Mouse (Mus musculus) heart, adult 9 months (tissue): ENCODE data around the gene Ubac2.

ENCODE experiments used
- DNase-seq, 2 experiments: peaks; one replicate each; pipeline ENCODE4 v3.0.0; 2022; ENCODE audit warnings: low spot score in 2 of 2

The Ubac2 gene

GRCm38 (mm10) chr14:121922731-121923130 is 44.3 kb downstream of the Ubac2 start:
- no peak for DNase-seq

- no peak for DNase-seq
Observed at GRCm38 (mm10) chr14:121924876-121925275, 46.5 kb downstream of the Ubac2 start.

- DNase-seq, result no peak
Observed at GRCm38 (mm10) chr14:121926901-121927300, 48.5 kb downstream of the Ubac2 start.

- no peak for DNase-seq
Observed at GRCm38 (mm10) chr14:121927451-121927850, 49.0 kb downstream of the Ubac2 start.

- DNase-seq, result peak in 1 of 2 experiments; percentile 52
Observed at GRCm38 (mm10) chr14:121928375-121929137, 50.1 kb downstream of the Ubac2 start.

- DNase-seq, result peak in 1 of 2 experiments; percentile 53
Observed at GRCm38 (mm10) chr14:121929243-121929951, 51.0 kb downstream of the Ubac2 start.

- no peak for DNase-seq
Observed at GRCm38 (mm10) chr14:121930731-121931383, 52.4 kb downstream of the Ubac2 start.

- DNase-seq, result no peak
Observed at GRCm38 (mm10) chr14:121931594-121931993, 53.2 kb downstream of the Ubac2 start.

GRCm38 (mm10) chr14:121932180-121932579 is 53.8 kb downstream of the Ubac2 start:
- no peak for DNase-seq

- no peak for DNase-seq
Observed at GRCm38 (mm10) chr14:121933906-121934596, 55.6 kb downstream of the Ubac2 start.

GRCm38 (mm10) chr14:121934597-121934946 is 56.2 kb downstream of the Ubac2 start:
- DNase-seq, result no peak

GRCm38 (mm10) chr14:121936356-121936755 is 57.9 kb downstream of the Ubac2 start:
- DNase-seq, result no peak

GRCm38 (mm10) chr14:121936856-121937255 is 58.4 kb downstream of the Ubac2 start:
- DNase-seq, result no peak

GRCm38 (mm10) chr14:121937601-121938255 is 59.3 kb downstream of the Ubac2 start:
- DNase-seq, result no peak

GRCm38 (mm10) chr14:121938256-121939191 is 60.1 kb downstream of the Ubac2 start:
- DNase-seq, result peak in 1 of 2 experiments; percentile 46

GRCm38 (mm10) chr14:121939582-121939981 is 61.2 kb downstream of the Ubac2 start:
- no peak for DNase-seq

GRCm38 (mm10) chr14:121946131-121946530 is 67.7 kb downstream of the Ubac2 start:
- no peak for DNase-seq

GRCm38 (mm10) chr14:121946728-121947127 is 68.3 kb downstream of the Ubac2 start:
- no peak for DNase-seq

GRCm38 (mm10) chr14:121947201-121947760 is 68.9 kb downstream of the Ubac2 start:
- DNase-seq, result no peak

GRCm38 (mm10) chr14:121947966-121948365 is 69.5 kb downstream of the Ubac2 start:
- DNase-seq, result no peak
